Mouse (Mus musculus) heart, adult 2 months (tissue): ENCODE measurements around the gene Entpd3.

Source experiments
- CTCF ChIP-seq: fragments of 200-600 bp; IDR thresholded peaks from 2 replicates; pipeline ENCODE4 v1.8.1; 2022; ENCODE audit warnings: antibody characterized with exemption, mild to moderate bottlenecking, moderate library complexity
- EP300 ChIP-seq: fragments of 200-500 bp; IDR thresholded peaks from 2 replicates; pipeline ENCODE4 v1.6.1; 2011; ENCODE audit warnings: low read depth, low read length, control low read depth; ENCODE audit not compliant: insufficient read depth
- POLR2A ChIP-seq: fragments of 200-500 bp; IDR thresholded peaks from 2 replicates; pipeline ENCODE4 v1.6.1; 2011; ENCODE audit warnings: mild to moderate bottlenecking, low read depth, low read length, control low read depth; ENCODE audit not compliant: insufficient read depth

- TF ChIP-seq CTCF (no peak), POLR2A (no peak), EP300 (no peak)
These were observed 7.5 kb downstream of the Entpd3 start for GRCm38 (mm10) chr9:120547026-120547668.
